Mouse (Mus musculus) lung, adult 2 months (tissue): ENCODE results near the gene Fbxw25.

ENCODE experiments used
- CTCF ChIP-seq: fragments of 200-500 bp; IDR thresholded peaks from 2 replicates; pipeline ENCODE4 v1.5.1; 2011; ENCODE audit warnings: mild to moderate bottlenecking, low read length, control low read depth; ENCODE audit not compliant: insufficient read depth
- POLR2A ChIP-seq: fragments of 200-500 bp; IDR thresholded peaks from 2 replicates; pipeline ENCODE4 v1.6.1; 2011; ENCODE audit warnings: low read depth, mild to moderate bottlenecking, control low read depth, low read length, borderline replicate concordance; ENCODE audit errors: extremely low read depth

GRCm38 (mm10) chr9:109597226-109597625 lies 67.2 kb downstream of the Fbxw25 start:
- TF ChIP-seq CTCF (no peak), POLR2A (no peak)
